Mouse (Mus musculus) cerebellum, postnatal 36 days (tissue): ENCODE results near the gene Usp3.

ENCODE experiments used
- DNase-seq, 2 experiments: peaks; one replicate each; pipeline ENCODE4 v3.0.0; 2021 to 2022; ENCODE audit warnings: mixed read lengths in 2 of 2

Usp3 gene

DNA sequence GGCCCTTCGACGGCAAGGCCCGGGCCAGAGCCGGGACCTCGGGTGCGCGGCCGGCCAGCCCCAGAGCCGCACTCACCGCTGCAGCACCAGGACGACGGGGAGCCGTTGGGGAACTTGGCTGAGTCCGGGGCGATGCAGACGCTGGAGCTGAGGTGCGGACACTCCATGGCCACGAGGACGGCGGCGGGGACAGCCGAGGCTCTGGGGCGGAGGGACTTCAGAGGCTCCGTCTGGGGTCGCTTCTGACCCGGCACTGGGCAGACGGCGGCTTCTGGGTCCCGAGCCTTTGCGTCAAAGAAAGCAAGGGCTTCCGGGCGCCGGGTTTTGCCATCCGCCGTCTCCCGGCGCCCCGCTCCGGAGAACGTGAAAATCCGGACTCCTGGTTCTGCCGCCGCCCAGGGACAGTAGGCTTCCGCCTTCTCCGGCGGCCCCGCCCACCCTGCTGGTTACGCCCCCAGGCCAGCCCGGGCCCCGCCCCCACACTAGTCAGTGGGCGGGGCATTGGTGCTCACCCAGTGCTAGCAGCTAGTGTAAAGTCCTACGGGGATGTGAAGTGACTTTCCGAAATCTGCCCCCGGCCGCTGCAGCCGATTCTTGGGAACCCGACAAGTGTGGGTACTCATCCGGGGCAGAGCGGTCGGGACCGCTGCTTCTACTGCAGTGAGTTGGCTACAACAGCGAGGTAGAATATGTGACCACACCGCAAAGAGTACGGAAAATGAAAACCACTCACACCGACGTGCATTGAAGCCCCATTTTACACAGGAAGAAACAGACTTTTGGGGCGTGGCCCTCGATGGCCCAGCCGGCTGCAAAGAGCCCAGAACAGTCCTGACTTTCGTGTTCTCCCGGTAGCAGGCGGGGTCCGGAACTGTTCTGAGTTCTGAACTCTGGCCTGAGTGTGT, at the start of gene Usp3:
TSS of gene Usp3 (minus strand) at position 435 of the 905 bp plus-strand sequence.
- peak; percentile 96 to 98 for DNase-seq

DNA sequence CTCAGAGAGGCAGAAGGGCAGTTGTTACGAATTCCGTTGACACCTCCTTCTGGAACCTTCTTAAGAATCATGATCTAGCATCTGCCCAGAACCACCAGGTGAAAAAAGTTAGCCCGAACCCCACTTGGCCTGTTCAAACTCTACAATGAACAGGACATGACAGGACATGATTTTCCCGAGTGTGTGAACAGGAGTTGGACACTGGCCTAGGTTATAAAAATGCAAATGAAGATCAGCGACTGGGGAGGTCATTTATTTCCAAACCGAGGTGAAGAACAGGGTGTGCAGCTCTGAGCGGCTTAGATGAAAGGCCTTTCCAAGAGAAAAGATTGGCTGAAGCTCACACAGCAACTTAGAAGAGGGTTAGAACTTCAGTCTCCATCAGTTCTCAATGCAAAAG, 47.5 kb upstream of the Usp3 start:
- no peak for DNase-seq

- no peak for DNase-seq
Observed at GRCm38 (mm10) chr9:66639626-66640025, 46.7 kb upstream of the Usp3 start.

DNA sequence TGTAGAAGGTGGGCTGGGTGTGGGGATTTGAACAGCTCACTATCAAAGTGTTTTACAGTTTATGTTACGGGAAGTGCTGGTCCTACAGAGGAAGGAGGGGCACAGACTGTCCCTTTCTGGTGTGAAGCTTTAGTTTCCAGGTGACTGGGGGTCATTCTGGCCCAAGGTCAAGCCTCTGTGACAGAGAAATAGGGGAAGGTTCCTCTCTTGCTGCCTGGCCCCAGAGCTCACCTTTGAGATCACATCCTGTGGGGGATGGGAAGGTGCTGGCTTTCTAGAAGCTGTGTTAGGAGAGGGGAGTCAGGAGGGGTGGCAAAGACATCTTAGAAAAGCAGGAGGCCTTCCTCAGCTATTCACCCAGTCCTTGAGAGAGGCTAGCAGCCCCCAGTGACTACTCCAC, 39.5 kb upstream of the Usp3 start:
- no peak for DNase-seq

GRCm38 (mm10) chr9:66630931-66631330, 38.0 kb upstream of the Usp3 start:
- DNase-seq: no peak

- DNase-seq: no peak
Observed at GRCm38 (mm10) chr9:66626661-66627060, 33.7 kb upstream of the Usp3 start.

- DNase-seq: no peak
Observed at GRCm38 (mm10) chr9:66625974-66626530, 33.1 kb upstream of the Usp3 start.

- DNase-seq: no peak
Observed at GRCm38 (mm10) chr9:66624873-66625272, 31.9 kb upstream of the Usp3 start.

GRCm38 (mm10) chr9:66623627-66624026, 30.7 kb upstream of the Usp3 start:
- no peak for DNase-seq

- DNase-seq: no peak
Observed at GRCm38 (mm10) chr9:66620581-66620981, 27.6 kb upstream of the Usp3 start.

DNA sequence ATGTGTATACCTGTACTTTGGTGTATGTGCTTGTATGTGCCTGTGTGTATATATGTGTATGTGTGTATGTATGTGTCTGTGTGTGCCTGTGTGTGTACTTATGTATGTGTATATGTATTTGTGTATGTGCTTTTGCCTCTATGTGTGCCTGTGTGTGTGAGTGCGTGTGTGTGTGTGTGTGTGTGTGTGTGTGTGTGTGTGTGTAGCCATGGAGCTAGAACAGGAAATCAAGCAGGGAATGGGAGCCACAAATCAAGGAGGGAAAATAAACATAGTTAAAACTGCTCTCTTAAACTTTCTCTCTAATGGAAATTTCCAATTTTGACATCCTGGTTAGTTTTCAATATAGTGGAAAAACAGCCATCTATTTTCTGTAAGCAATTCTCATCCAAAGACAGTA, 27.1 kb upstream of the Usp3 start:
- DNase-seq: no peak

- DNase-seq: no peak
Observed at GRCm38 (mm10) chr9:66617812-66618211, 24.9 kb upstream of the Usp3 start.

DNA sequence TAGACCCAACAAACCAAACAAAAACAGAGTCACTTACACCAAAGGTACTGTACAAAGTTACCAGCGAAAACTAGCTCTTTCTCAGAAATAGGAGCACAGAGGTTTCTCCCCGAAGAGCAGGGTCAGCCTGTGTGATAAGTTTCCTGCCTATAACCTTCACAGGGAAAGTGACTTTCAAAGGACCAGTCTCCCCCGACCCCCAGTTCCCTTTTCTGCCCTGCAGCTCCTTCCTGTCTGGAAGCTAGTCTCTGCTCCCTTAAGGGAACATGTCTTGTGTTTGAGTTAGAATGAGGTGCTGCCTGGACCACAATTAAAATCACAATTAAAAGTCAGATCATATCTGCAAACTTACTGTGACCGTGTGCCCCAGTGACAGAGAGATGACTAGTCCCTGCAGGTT, 23.9 kb upstream of the Usp3 start:
- no peak for DNase-seq

DNA sequence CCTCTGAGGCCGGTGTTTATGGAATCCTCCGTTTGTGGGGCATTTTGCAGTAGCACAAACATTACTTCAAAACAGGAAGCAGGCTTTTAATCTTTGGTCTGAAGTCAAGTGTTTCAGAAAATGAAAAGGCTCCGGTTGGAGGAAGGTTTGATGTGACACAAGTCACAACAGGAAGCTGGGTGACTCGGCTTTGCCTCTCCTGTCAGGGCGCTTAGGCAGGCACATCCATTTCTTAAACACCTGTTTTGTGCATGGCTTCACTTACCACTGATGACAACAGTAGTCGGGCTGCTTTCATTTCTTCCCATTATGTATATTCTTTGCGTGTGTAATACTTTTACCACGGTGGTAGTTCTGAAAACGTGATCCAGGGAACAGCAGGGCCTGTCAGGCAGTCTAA, 22.2 kb upstream of the Usp3 start:
- no peak for DNase-seq

DNA sequence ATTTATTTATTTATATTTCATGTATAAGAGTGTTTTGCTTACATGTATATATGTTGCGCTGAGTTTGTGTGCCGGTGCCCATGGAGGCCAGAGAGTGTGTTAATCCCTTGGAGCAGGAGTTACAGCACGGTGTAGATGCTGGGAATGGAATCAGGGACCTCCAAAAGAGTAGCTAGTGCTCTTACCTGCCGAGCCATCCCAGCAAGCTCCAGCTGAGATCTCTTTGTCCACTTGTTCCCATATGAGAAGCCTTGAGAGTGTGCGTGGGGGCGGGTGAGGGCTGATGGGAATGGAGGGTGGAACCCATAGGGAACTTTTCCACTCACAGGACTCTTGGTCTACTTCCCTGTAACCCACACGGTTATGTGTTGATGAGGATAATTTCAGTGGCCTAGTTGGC, 21.6 kb upstream of the Usp3 start:
- no peak for DNase-seq

DNA sequence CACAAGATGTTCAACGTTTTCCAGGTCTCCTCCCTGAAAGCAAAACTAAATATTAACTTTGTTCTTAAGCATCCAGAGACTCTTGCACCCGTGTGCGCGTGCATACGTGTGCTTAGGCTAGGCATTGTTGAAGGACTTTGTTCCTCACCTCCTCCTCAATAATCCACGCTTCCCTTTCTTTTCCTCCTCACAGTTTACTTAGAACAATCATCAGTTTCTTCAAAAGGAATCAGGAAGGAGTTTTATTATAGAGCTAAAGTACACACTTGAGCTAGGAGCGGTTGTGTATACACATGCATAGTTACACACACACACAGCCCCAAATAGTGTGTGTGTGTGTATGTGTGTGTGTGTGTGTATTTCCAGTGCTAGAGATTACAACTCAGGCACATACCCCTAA, 20.7 kb upstream of the Usp3 start:
- DNase-seq: no peak

DNA sequence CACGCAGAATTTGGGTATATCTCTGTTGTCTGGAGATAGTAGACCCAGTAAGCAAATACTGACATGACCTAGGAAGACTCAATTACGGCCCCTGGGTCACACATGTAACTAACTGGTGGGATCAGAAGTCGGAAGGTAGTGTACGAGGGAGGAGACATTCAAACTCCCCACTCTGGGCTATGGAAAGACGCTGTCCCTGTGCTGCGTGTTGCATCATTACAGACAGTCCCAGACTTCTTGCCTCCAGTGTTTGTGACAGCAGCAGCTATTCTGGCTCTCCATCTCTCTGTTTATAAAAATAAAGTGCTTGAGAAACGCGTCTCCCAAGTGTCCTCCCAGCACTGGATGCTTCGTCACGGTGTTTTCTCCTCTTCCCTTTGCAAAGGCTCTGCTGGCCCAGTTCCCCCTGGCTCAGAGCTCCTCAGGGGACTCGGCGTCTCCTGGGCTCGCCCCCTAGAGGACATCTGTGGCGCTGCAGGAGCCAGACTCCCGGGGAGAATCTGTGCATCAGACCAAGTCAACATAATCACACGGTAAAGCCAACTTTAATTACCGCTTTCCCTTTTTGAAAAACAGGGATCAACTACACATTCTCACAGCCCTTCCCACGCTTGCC, 18.6 kb upstream of the Usp3 start:
- peak; percentile 91 to 92 for DNase-seq

- no peak for DNase-seq
Observed at GRCm38 (mm10) chr9:66608817-66609345, 15.9 kb upstream of the Usp3 start.

DNA sequence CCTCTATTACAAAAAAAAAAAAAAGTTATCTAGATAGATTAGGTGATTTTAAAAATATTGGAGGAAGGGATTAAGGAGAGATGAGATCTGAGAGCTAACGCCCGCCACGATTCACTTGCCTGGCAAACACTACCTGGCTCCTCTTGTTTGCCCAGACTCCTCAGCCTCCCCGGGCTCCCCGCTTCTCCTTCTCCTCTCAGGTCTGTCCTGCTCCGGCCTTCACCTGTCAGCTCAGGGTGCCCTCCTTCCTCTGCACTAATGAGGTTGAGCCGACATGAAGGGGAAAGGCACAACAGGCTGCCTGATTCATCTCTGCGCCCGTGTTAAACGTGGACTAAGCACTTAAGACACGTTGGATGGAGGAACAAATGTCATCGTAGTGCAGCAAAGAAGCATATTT, 13.9 kb upstream of the Usp3 start:
- DNase-seq: no peak

GRCm38 (mm10) chr9:66605876-66606750, 13.2 kb upstream of the Usp3 start:
- peak; percentile 60 to 65 for DNase-seq

DNA sequence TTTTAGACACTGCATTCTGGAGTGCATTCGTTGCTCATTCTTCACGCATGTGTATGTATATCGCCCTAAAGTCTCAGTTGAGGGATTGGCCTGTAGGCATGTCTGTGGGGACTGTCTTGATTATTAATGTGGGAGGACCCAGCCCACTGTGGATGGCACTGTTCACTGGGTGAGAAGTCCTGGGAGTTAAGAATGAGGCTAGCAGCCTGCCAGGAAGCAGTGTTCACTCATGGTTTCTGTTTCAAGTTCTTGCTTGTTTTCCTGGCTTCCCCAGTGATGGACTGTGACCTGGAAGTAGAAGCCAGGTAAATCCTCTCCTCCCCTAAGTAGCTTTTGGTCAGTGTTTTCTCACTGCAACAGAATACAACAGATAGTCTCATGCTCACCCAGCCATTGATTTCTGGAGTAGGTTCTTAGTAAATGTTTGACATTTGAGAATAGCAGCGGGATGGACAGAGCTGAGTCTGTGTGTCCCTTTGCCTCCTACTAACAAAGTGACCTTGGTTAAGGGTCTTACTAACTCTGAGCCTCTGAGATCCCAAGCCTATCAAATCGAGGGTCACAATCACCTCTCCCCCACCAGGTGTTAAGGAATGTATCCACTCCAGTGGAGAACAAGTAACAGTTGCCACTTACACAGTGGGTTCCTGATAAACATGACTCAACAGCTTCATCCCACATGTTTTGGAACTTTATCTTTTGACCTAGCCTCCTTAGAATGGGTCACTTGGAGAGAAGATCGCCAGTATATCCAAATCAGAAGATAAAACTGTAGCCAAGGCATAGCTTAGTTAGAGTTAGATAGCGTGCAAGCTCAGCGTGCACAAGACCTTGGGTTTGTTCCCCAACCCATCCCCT, 11.6 kb upstream of the Usp3 start:
- no peak for DNase-seq

DNA sequence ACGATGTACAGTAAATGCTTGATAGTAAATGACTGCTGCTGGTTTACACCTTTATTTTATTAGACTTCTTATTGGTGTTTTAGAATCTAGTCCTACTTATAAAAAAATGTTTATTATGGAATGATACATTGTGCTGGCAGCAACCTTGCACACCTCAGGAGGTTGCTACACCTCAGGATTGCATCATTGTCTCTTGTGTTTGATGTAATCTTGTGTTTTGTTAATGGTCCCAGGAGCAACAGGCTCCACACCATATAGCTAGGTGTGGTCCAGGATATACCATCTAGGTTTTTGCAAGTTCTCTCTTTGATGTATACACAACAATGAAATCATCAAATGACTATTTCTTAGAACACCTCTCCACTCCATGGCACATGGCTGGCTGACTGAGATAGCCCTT, 11.0 kb upstream of the Usp3 start:
- DNase-seq: no peak
